Mouse (Mus musculus): ENCODE measurements around the gene Bmp15. TPM values are rescaled to one million over a fixed set of nuclear protein-coding genes. Genes with fewer than 3 reads are reported as not detected.

The Bmp15 gene
- not detected for polyA plus RNA-seq (2017; shearing (Covaris generic))

DNA sequence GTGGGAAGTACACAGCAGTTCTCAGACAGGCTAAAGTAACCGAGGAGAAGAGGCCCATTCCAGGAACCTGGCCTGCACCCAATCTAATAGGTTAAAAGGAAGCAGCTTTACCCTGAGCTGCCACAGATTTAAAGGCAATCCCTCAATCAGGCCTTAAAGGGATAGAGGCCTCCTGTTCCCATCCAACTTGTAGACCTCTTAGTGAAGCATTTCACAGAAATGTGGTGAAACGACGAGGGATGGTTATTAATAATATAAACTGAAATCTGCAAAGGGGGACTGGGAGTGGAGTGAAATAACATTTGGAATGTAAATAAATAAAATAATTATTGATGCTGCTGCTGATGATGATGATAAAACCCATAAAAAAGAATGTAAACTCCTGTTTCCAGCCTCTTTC is at the start of gene Bmp15:
Gene Bmp15 (minus strand): TSS at position 101 of the 400 bp plus-strand sequence.

Other genes starting within 250 kb of the Bmp15 start
- gene AU022751, start 237.3 kb downstream of the Bmp15 start, polyA plus RNA-seq (2017; shearing (Covaris generic)): not detected
- gene Nudt10, start 147.7 kb downstream of the Bmp15 start, polyA plus RNA-seq (2017; shearing (Covaris generic)): not detected
- gene Shroom4, start 79.1 kb upstream of the Bmp15 start, polyA plus RNA-seq (2017; shearing (Covaris generic)): not detected